Mouse (Mus musculus): ENCODE results near the gene Filip1l.

- TF ChIP-seq CTCF (IDR thresholded peaks at IDR 0.05; ENCODE audit: extremely low read depth, insufficient read length, insufficient replicate concordance, low read depth, low read length) (no peak), POLR2A (IDR thresholded peaks at IDR 0.05; ENCODE audit: low read depth, low read length) (no peak)
These were observed 12.9 kb upstream of the Filip1l start for GRCm38 (mm10) chr16:57339765-57340612.
